Mouse (Mus musculus) adrenal gland, postnatal 10 days (tissue): ENCODE results near the gene Nfkbil1. TPM values are rescaled to one million over a fixed set of nuclear protein-coding genes. Genes with fewer than 3 reads are reported as not detected.
A peak's percentile ranks its signal among the peaks of the same experiment; 100 is the strongest.

Experiments
- DNase-seq: peaks from one replicate; pipeline ENCODE4 v3.0.0; 2021; ENCODE audit warnings: mixed read lengths
- total RNA-seq, 2 experiments: library from RNA; stranded (reverse); gene quantifications; 2 replicates each; pipeline ENCODE4 v1.2.3; 2021

Gene Nfkbil1
- total RNA-seq, 2 experiments from 2014 or later: 17.3 to 17.5 TPM

DNA sequence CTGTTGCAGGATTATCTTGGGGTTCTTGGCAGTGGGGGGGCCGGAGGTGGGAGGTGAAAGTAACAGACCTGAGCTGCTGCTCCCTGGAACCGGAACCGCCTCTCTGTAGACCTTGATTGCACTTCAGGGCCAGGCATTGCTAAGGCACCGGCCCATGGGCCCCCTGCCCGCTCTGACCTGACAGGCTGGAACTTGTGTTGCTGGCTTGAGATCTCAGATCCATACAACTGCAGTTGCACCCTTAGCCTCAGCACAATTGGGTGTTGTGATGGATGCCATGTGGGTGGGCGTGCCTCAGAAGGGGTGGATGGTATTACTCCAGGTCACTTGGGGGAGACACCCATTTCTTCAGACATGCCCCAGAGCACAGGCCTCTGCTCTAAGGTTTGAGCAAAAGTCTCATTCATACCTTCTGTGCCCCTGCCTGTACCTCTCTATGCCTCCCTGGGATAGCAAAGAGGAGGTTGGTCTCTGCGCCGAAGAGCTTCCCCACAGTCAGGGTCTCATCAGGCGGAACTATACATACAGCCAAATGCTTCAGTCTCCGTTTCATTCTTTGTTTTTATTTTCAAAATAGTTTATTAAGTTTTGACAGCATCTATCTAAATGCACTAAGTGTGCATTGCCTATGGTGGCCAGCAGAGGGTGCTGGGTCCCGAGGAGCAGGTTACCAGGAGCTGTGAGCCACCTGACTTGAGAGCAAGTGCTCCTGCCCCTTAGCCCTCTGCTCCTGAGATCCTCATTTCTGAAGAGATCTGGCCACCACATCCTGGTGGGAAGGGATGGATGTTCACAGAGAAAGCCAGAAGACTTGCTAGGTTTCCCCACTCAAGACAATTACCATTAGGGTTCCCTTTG, 18.9 kb upstream of the Nfkbil1 start:
- peak; percentile 80 for DNase-seq

- DNase-seq: no peak
Observed at GRCm38 (mm10) chr17:35253293-35254093, 17.9 kb upstream of the Nfkbil1 start.

GRCm38 (mm10) chr17:35252619-35253292, 17.2 kb upstream of the Nfkbil1 start:
- no peak for DNase-seq

DNA sequence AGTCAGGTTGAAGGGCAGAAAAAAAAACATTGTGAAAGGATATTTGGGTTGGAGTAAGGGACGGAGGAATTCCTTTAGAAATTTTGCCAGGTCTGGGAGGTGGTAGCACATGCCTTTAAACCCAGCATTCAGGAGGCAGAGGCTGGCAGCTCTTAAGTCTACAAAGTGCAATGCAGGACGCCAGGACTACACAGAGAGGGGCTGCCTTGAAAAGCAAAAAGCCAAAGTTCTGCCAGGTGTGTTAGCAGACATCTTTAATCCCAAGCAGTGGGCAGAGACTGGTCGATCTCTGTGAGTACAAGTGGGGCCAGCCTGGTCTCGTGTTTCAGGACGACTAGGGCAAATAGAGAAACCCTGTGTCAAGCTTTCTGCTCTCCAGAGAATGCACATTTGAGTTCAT, 16.4 kb upstream of the Nfkbil1 start:
- DNase-seq: no peak

DNA sequence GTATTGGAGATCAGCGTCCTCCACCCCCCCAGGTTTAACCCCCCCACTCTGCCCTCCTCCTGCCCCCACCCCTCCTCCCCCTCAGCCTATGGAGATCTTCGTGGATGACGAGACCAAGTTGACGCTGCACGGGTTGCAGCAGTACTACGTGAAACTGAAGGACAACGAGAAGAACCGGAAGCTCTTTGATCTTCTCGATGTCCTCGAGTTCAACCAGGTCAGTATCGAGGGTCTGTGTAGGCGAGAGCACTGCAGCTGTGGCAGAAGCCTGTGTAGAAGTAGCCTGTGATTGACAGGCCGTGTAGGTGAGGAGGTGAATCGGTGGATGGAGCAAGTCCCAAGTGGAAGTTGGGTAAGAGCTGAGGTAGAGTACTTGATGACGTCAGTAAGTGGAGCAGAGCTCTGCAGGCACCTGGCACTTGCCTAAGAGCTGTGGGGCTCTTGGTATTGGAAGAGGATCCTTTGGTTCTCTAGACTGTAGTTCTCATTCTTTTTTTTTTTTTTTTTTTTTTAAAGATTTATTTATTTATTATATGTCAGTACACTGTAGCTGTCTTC, 15.6 kb upstream of the Nfkbil1 start:
- DNase-seq: no peak

DNA sequence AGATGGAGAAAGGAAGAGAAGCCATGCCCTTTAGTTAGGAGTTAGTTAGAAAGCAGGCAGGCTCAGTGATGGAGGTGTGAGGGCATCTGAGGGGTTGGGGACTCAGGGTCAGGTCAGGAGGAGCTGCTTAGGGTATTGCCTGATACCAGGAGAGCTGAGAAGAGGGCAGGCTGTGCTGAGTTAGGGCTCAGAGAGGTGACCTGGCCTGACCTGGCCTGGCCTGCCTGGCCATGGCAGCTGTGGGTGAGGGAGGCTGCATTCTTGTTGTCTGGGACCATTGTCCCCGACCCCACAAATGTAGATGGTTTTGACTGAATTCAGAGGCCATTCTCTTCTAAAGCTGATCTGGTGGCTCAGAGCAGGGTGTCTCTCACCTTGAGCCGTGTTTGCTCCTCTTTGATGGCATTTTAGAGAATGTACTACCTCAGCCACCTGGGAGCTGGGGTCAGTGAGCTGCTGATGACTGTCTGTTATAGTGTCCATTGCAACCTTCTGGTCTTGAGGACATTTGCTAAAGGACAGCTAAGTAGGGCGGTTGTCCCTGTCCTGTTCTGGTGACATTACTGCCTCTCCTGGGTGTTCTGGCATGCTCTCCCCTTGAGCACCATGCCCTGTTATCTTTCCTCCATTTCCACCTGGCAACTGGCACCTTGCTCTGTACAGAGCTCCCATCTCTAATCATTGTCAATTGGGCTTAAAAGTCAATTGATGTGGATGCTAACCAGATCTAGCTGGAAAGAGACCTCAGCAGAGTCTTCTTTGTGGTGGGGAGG, 14.9 kb upstream of the Nfkbil1 start:
- DNase-seq: no peak

GRCm38 (mm10) chr17:35249451-35250197, 14.0 kb upstream of the Nfkbil1 start:
- no peak for DNase-seq

- no peak for DNase-seq
Observed at GRCm38 (mm10) chr17:35248986-35249385, 13.4 kb upstream of the Nfkbil1 start.

DNA sequence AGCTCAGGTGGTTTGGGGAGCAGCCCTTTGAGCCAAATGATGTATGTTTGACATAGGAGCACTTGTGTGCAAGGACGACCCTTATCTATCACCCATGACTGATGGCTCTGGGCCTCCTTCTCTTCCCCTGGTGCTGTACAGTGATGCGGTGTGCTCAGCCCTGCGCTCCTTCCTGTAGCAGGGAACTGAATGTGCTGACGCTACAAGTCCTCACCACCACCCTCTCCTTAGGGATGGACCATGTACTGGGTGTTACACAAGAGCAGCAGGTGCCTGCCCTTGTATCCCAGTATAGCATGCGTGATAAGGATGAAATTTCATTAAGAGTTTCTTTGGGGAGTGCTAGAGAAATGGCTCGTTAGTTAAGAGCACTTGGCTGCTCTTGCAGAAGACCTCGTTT, 11.6 kb upstream of the Nfkbil1 start:
- no peak for DNase-seq

DNA sequence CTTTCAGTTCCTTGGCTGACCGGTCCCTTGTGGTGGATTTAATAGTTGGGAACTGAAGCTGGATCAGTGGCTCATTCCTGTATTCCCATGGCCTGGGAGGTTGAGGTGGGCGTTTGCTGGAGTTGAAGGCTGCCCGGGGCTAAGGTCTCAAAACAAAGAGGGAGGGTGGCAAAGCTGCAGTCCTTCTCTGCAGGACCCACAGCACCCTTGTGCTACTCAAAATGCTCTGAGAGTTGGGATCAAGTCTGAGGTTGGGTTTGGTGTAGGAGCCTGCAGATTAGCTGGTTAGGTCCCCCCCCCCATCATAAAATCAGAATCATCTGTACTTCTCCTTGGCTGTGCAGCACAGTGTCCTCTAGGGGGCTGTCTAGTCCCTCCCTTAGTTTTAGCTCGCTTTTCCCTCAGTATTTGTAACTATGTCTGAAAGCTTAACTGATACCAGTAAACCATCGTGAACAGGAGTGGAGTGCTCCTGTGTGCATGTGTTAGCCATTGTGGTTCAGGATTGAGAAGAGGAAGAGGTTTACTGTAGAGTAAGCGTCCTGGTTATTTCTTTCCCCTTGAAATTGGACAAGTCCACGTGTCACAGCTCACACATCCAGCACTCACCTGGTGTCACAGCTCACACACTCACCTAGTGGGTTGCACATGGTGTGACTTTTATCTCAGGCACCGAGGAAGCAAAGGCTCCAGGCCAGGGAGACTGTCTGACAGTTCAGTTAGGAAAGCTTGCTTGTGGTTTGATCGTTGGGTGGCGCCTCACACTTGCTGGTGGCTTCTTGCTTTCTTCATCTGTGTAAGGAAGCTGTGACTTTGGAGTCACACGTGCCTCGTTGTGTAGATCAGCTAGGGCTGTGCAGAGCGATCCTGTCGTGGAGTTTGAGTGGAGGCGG, 10.4 kb upstream of the Nfkbil1 start:
- no peak for DNase-seq

- DNase-seq: no peak
Observed at GRCm38 (mm10) chr17:35244999-35245398, 9.4 kb upstream of the Nfkbil1 start.

GRCm38 (mm10) chr17:35243086-35243485, 7.5 kb upstream of the Nfkbil1 start:
- peak; percentile 71 for DNase-seq

GRCm38 (mm10) chr17:35242015-35242941, 6.7 kb upstream of the Nfkbil1 start:
- peak; percentile 81 for DNase-seq

GRCm38 (mm10) chr17:35241305-35242014, 5.9 kb upstream of the Nfkbil1 start, which contains the start of gene Ddx39b:
Gene Ddx39b, plus strand, starts transcription at chr17:35241746.
- DNase-seq: peak; percentile 97

DNA sequence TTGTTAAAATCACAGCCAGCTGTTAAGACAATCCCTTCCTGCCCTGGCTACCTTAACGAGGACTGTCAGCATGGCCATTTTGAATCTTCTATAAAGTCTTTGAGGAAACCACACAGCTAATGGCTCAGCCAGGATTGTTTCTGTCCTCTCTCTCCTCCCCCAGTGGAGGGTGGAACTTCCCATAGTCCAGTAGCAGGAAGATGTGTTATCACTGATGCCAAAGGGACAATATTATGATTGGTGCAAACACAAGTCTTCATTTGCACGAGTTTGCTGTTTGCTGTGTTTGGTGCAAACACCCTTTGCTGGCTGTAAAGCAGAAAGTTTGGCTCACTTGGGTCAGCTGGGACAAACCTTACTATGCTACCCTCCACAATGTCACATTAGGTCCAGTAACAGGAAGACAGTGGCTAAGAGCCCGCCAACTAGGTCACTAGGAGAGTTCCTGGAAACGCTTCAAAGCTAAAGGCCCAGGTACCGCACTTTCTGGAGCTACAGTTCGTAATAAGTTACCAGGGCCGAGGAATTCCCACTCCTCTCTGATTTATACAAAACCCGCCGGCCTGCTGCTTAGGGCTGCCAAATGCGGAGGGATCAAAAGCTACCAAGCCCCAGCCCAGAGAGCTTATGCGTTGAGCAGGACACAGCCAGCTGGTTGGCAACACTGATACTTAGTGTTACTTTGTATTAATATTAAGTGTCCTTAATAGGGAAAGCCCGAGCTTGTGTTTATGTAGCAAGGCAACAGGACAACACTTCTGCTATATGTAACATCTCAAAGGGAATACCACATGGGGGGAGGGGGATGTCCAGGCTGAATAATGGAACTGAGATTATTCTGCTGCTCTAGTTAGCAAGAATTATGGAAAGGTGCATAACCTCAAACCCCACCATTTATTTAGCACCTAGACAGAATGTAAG, 5.1 kb upstream of the Nfkbil1 start:
- DNase-seq: peak; percentile 58

DNA sequence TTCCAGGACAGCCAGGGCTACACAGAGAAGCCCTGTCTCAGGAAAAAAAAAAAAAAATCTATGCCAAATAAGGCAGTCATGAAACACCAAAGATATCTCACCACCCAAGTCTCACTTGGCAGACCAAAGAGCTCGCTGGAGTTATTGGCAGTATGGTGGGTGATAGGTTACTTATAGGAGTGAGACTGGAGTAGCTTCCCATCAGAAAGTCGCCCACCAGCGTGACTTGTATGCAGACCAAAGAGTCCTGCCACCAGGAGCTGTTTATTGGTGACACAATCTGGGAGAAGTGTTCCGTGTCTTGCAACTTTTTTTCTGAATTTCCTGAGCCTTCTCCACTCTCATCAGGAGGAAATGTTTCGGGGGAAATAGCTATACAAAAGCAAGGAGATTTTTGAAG, 4.1 kb upstream of the Nfkbil1 start:
- no peak for DNase-seq

GRCm38 (mm10) chr17:35237504-35237903, 1.9 kb upstream of the Nfkbil1 start:
- no peak for DNase-seq
